Mouse (Mus musculus) heart, postnatal 10 days (tissue): ENCODE results near the gene Bnip1. TPM values are rescaled to one million over a fixed set of nuclear protein-coding genes. Genes with fewer than 3 reads are reported as not detected.

ENCODE experiments used
- DNase-seq, 2 experiments: peaks; one replicate each; pipeline ENCODE4 v3.0.0; 2021
- intact Hi-C: fragments of 180-260 bp; cut with DNase I; formaldehyde crosslinking; loops from one replicate; pipeline ENCODE4 v1.15.1; 2025
- total RNA-seq, 2 experiments: library from RNA; stranded (reverse); gene quantifications; 2 replicates each; pipeline ENCODE4 v1.2.3; 2021

Gene Bnip1
- total RNA-seq, 2 experiments from 2014 or later: 35.7 to 38.2 TPM

- intact Hi-C loops: no loop called here
- DNase-seq: peak; percentile 45 to 46
Measured at GRCm38 (mm10) chr17:26838911-26839717, 58.2 kb downstream of the Bnip1 start.

GRCm38 (mm10) chr17:26839718-26840438 lies 59.0 kb downstream of the Bnip1 start:
- DNase-seq: peak; percentile 30 to 34
- intact Hi-C loops: loop anchor here (5.0 kb wide), 1 partner anchor 47 kb away; no protein-coding TSS in a partner anchor

GRCm38 (mm10) chr17:26840439-26840780 lies 59.5 kb downstream of the Bnip1 start:
- intact Hi-C loops: loop anchor here (5.0 kb wide), 1 partner anchor 47 kb away; no protein-coding TSS in a partner anchor
- peak in 1 of 2 experiments; percentile 16 for DNase-seq

GRCm38 (mm10) chr17:26840922-26841731 lies 60.3 kb downstream of the Bnip1 start:
- intact Hi-C loops: loop anchor here (5.0 kb wide), 1 partner anchor 46 kb away; no protein-coding TSS in a partner anchor
- DNase-seq: peak; percentile 75 to 83

- peak; percentile 51 to 53 for DNase-seq
- intact Hi-C loops: loop anchor here (5.0 kb wide), 1 partner anchor 45 kb away; no protein-coding TSS in a partner anchor
Measured at GRCm38 (mm10) chr17:26841981-26842380, 61.1 kb downstream of the Bnip1 start.

Other genes with a start within 250 kb of the Bnip1 start
- gene Ergic1, start 219.6 kb upstream of the Bnip1 start, total RNA-seq: 10 to 100 TPM; 84.4 to 87.8 TPM
- gene Dusp1, start 218.9 kb upstream of the Bnip1 start, total RNA-seq: 100 to 1,000 TPM in 1 of 2 experiments, 10 to 100 TPM in 1; 60.1 to 100 TPM
- 10 to 100 TPM; 87.1 to 87.8 TPM for gene Atp6v0e, start 117.8 kb upstream of the Bnip1 start, total RNA-seq
- 10 to 100 TPM; 31.8 to 36.0 TPM for gene Crebrf, start 65.4 kb upstream of the Bnip1 start, total RNA-seq
- gene Nkx2-5, start 63.9 kb downstream of the Bnip1 start, total RNA-seq: 10 to 100 TPM; 77.5 to 93.1 TPM
- 1 to 10 TPM; 3.9 to 4.1 TPM for gene Kifc5b, start 136.0 kb downstream of the Bnip1 start, total RNA-seq
- 10 to 100 TPM; 10.1 to 12.4 TPM for gene Phf1, start 152.0 kb downstream of the Bnip1 start, total RNA-seq
- 100 to 1,000 TPM; 102 to 105 TPM for gene Cuta, start 158.5 kb downstream of the Bnip1 start, total RNA-seq
- 10 to 100 TPM in 1 of 2 experiments, 1 to 10 TPM in 1; 9.3 to 10.8 TPM for gene Syngap1, start 160.2 kb downstream of the Bnip1 start, total RNA-seq
- gene Zbtb9, start 192.1 kb downstream of the Bnip1 start, total RNA-seq: 1 to 10 TPM; 2.7 to 4.9 TPM
- gene Bak1, start 247.9 kb downstream of the Bnip1 start, total RNA-seq: 10 to 100 TPM; 40.4 to 43.2 TPM